ENCODE assay signal across 12 mouse cellular contexts in the genomic region with DNA sequence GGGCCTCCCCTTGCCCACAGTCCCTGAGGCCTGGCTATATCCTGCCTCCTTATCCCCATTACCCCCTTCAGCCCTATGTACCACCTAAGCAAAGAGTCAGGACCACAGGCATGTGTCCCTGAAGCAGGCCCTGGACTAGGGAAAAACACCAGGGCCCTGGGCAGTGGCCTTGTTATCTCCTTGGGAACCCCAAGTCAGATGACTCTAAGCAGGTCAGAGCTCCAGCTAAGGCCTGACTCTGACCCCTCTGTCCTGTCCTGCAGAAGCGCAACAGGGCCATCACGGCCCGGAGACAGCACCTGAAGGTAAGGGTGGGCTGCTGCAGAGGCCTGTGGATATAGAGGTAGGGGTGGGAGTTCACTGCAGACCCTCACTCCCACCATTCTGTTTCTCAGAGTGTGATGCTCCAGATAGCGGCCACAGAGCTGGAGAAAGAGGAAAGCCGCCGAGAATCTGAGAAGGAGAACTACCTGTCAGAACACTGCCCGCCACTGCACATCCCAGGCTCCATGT. TPM values are rescaled to one million over a fixed set of nuclear protein-coding genes. Genes with fewer than 3 reads are reported as not detected.
DNase-seq lines count a peak whose midpoint lies in the region; ATAC-seq lines count a peak whose summit lies in the region.
"Had no signal": no experiment of that assay in that cellular context is flagged by ENCODE, and none has a peak within 500 bp of the region (broad histone marks: within the 10 kb centered on the region; RNA-seq: fewer than 3 reads in every experiment).

No protein-coding gene starts in this region.

- H3K36me3 ChIP-seq in intestine, embryonic 14.5 days (ENCODE audit: control insufficient read depth, insufficient read depth, low read length), result no peaks in the 10 kb centered on the region
- no peaks in the 10 kb centered on the region for H3K36me3 ChIP-seq in intestine, embryonic 15.5 days
- no peaks in the 10 kb centered on the region for H3K36me3 ChIP-seq in limb, embryonic 13.5 days
- no peaks in the 10 kb centered on the region for H3K36me3 ChIP-seq in stomach, embryonic 14.5 days (ENCODE audit: control insufficient read depth, insufficient read depth, low read length)

- H3K27ac ChIP-seq in intestine, embryonic 14.5 days (ENCODE audit: low read depth), result 0 out of 2 replicates have a peak overlapping the region, but pooled peaks have one; percentile 34
- H3K27ac ChIP-seq in intestine, embryonic 15.5 days, result no peak overlapping the region
- H3K27ac ChIP-seq in limb, embryonic 13.5 days, result peak overlapping the region; percentile 86; the same call in 1 of the 2 replicates
- peak overlapping the region; percentile 33; the same call in 1 of the 2 replicates for H3K27ac ChIP-seq in stomach, embryonic 14.5 days (ENCODE audit: low read length)

- H3K27me3 ChIP-seq in intestine, embryonic 14.5 days (replicated peaks; ENCODE audit: control insufficient read depth, insufficient read depth, low read length), result no peaks in the 10 kb centered on the region
- no peaks in the 10 kb centered on the region for H3K27me3 ChIP-seq in intestine, embryonic 15.5 days (replicated peaks)
- H3K27me3 ChIP-seq in limb, embryonic 13.5 days, result no peaks in the 10 kb centered on the region
- no peaks in the 10 kb centered on the region for H3K27me3 ChIP-seq in stomach, embryonic 14.5 days (ENCODE audit: control insufficient read depth, insufficient read depth, low read length)

- 98% methylated on average over 7 of the region's 7 CpGs for WGBS in intestine, embryonic 14.5 days
- WGBS in intestine, embryonic 15.5 days, result 88% methylated on average over 7 of the region's 7 CpGs
- 91% methylated on average over 7 of the region's 7 CpGs for WGBS in limb, embryonic 13.5 days
- 90% methylated on average over 7 of the region's 7 CpGs for WGBS in stomach, embryonic 14.5 days

- DNase-seq in cerebellum, adult 9-11 months, result peak; percentile 8
- no peak for DNase-seq in cerebellum, adult 11-12 months
- DNase-seq in intestine, embryonic 14.5 days (ENCODE audit: low spot score), result no peak
- no peak for DNase-seq in frontal cortex, postnatal 10 days (ENCODE audit: low spot score in 2 of 2)
- DNase-seq in thymus, postnatal 36 days, result no peak
- DNase-seq: cerebellum, postnatal 10 days; lung, postnatal 14 days; thymus, postnatal 25 days had no signal

- no peak overlapping the region for H3K4me3 ChIP-seq in intestine, embryonic 14.5 days (ENCODE audit: low read depth, low read length)
- H3K4me3 ChIP-seq in intestine, embryonic 15.5 days (replicated peaks), result no peak overlapping the region
- no peak overlapping the region for H3K4me3 ChIP-seq in limb, embryonic 13.5 days
- no peak overlapping the region for H3K4me3 ChIP-seq in stomach, embryonic 14.5 days (ENCODE audit: low read depth, low read length)

- H3K9me3 ChIP-seq in intestine, embryonic 14.5 days (ENCODE audit: control insufficient read depth, low read length), result no peaks in the 10 kb centered on the region
- no peaks in the 10 kb centered on the region for H3K9me3 ChIP-seq in intestine, embryonic 15.5 days
- H3K9me3 ChIP-seq in limb, embryonic 13.5 days, result no peaks in the 10 kb centered on the region
- H3K9me3 ChIP-seq in stomach, embryonic 14.5 days (ENCODE audit: control insufficient read depth, low read depth, low read length), result no peaks in the 10 kb centered on the region

- no peak for ATAC-seq in intestine, embryonic 14.5 days (replicated peaks; ENCODE audit: low FRiP score, low TSS enrichment, low read depth)
- ATAC-seq in intestine, embryonic 15.5 days, result no peak
- ATAC-seq in limb, embryonic 13.5 days (ENCODE audit: low FRiP score, low read depth), result no peak
- no peak for ATAC-seq in stomach, embryonic 14.5 days (ENCODE audit: insufficient number of reproducible peaks, insufficient read depth, low FRiP score, low read depth)

- no peak overlapping the region for H3K9ac ChIP-seq in intestine, embryonic 14.5 days (ENCODE audit: low read length)
- no peak overlapping the region for H3K9ac ChIP-seq in intestine, embryonic 15.5 days
- H3K9ac ChIP-seq in limb, embryonic 13.5 days, result no peak overlapping the region
- no peak overlapping the region for H3K9ac ChIP-seq in stomach, embryonic 14.5 days (replicated peaks; ENCODE audit: low read depth, low read length)

- peaks cover 20% of the 10 kb centered on the region for H3K4me1 ChIP-seq in intestine, embryonic 14.5 days (replicated peaks; ENCODE audit: control insufficient read depth, insufficient read depth, low read length)
- peaks cover 22% of the 10 kb centered on the region for H3K4me1 ChIP-seq in intestine, embryonic 15.5 days (replicated peaks)
- peaks cover 37% of the 10 kb centered on the region for H3K4me1 ChIP-seq in limb, embryonic 13.5 days
- peaks cover 17% of the 10 kb centered on the region for H3K4me1 ChIP-seq in stomach, embryonic 14.5 days (ENCODE audit: control insufficient read depth, insufficient read depth, low read length)

- H3K4me2 ChIP-seq in intestine, embryonic 14.5 days (ENCODE audit: low read length), result no peak overlapping the region
- no peak overlapping the region for H3K4me2 ChIP-seq in intestine, embryonic 15.5 days (replicated peaks)
- no peak overlapping the region for H3K4me2 ChIP-seq in limb, embryonic 13.5 days (replicated peaks)
- no peak overlapping the region for H3K4me2 ChIP-seq in stomach, embryonic 14.5 days (replicated peaks; ENCODE audit: low read depth, low read length)

RNA-seq across cellular contexts. Expression of gene Tnni2, which starts 1.4 kb away (rescaled TPM):
- 1.7 and 3.2 TPM in 2 replicates for polyA plus RNA-seq in intestine, embryonic 14.5 days (2014; fragmentation: Nextera tagmentation; extraction: Ambion mirVana)
- 4.8 and 4.9 TPM in 2 replicates for polyA plus RNA-seq in intestine, embryonic 15.5 days (2015; fragmentation: Nextera tagmentation; extraction: Ambion mirVana)
- polyA plus RNA-seq in limb, embryonic 13.5 days (2015; fragmentation: Nextera tagmentation; extraction: Ambion mirVana), result 45.2 and 47.5 TPM in 2 replicates
- polyA plus RNA-seq in stomach, embryonic 14.5 days (2014; fragmentation: Nextera tagmentation; extraction: Ambion mirVana), result 4.6 and 5.8 TPM in 2 replicates

RNA-seq across cellular contexts. Expression of gene Syt8, which starts 8.3 kb away (rescaled TPM):
- 1.6 and 3.8 TPM in 2 replicates for polyA plus RNA-seq in intestine, embryonic 14.5 days (2014; fragmentation: Nextera tagmentation; extraction: Ambion mirVana)
- 5.4 and 5.6 TPM in 2 replicates for polyA plus RNA-seq in intestine, embryonic 15.5 days (2015; fragmentation: Nextera tagmentation; extraction: Ambion mirVana)
- 1.2 and 1.4 TPM in 2 replicates for polyA plus RNA-seq in limb, embryonic 13.5 days (2015; fragmentation: Nextera tagmentation; extraction: Ambion mirVana)
- 4.8 and 6.6 TPM in 2 replicates for polyA plus RNA-seq in stomach, embryonic 14.5 days (2014; fragmentation: Nextera tagmentation; extraction: Ambion mirVana)
- polyA plus RNA-seq: midbrain, postnatal 0 days had no signal

RNA-seq across cellular contexts. Expression of gene Lsp1, which starts 17.6 kb away (rescaled TPM):
- 145 and 153 TPM in 2 replicates for polyA plus RNA-seq in intestine, embryonic 14.5 days (2014; fragmentation: Nextera tagmentation; extraction: Ambion mirVana)
- polyA plus RNA-seq in intestine, embryonic 15.5 days (2015; fragmentation: Nextera tagmentation; extraction: Ambion mirVana), result 130 and 145 TPM in 2 replicates
- 46.3 and 49.8 TPM in 2 replicates for polyA plus RNA-seq in limb, embryonic 13.5 days (2015; fragmentation: Nextera tagmentation; extraction: Ambion mirVana)
- 194 and 211 TPM in 2 replicates for polyA plus RNA-seq in stomach, embryonic 14.5 days (2014; fragmentation: Nextera tagmentation; extraction: Ambion mirVana)

RNA-seq across cellular contexts. Expression of gene Ctsd, which starts 55.1 kb away (rescaled TPM):
- polyA plus RNA-seq in intestine, embryonic 14.5 days (2014; fragmentation: Nextera tagmentation; extraction: Ambion mirVana), result 245 and 248 TPM in 2 replicates
- 282 and 329 TPM in 2 replicates for polyA plus RNA-seq in intestine, embryonic 15.5 days (2015; fragmentation: Nextera tagmentation; extraction: Ambion mirVana)
- polyA plus RNA-seq in limb, embryonic 13.5 days (2015; fragmentation: Nextera tagmentation; extraction: Ambion mirVana), result 228 and 241 TPM in 2 replicates
- 267 and 273 TPM in 2 replicates for polyA plus RNA-seq in stomach, embryonic 14.5 days (2014; fragmentation: Nextera tagmentation; extraction: Ambion mirVana)

RNA-seq across cellular contexts. Expression of gene Tnnt3, which starts 55.7 kb away (rescaled TPM):
- polyA plus RNA-seq in intestine, embryonic 14.5 days (2014; fragmentation: Nextera tagmentation; extraction: Ambion mirVana), result 1.5 and 2.4 TPM in 2 replicates
- 1.4 and 4.3 TPM in 2 replicates for polyA plus RNA-seq in intestine, embryonic 15.5 days (2015; fragmentation: Nextera tagmentation; extraction: Ambion mirVana)
- polyA plus RNA-seq in limb, embryonic 13.5 days (2015; fragmentation: Nextera tagmentation; extraction: Ambion mirVana), result 60.9 and 62.3 TPM in 2 replicates
- polyA plus RNA-seq in stomach, embryonic 14.5 days (2014; fragmentation: Nextera tagmentation; extraction: Ambion mirVana), result 2.2 and 2.6 TPM in 2 replicates
